Comparison of ENCODE assay signal across 10 mouse cellular contexts in the genomic region with DNA sequence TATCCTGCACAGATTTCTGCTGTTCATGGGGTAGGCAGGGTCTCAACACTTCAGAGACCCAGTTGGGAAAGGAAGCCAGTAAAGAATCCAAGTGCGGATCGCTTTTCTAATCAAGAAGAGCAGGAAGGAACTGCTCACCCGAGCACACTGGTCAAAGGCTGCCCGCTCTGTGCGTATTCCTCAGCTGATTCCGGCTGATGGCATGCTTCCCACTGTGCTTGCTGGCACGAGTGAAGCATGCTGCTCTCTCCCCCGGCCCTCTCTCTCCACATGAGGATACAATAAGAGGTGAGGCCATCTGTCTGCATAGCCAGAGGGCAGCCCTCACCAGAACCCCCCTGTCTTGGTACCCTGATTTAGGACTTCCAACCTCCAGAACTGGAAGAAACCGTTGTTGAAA. TPM values are rescaled to one million over a fixed set of nuclear protein-coding genes. Genes with fewer than 3 reads are reported as not detected.
DNase-seq lines count a peak whose midpoint lies in the region; ATAC-seq and TF ChIP-seq lines count a peak whose summit lies in the region.
"Had no signal": no experiment of that assay in that cellular context is flagged by ENCODE, and none has a peak within 500 bp of the region (broad histone marks: within the 10 kb centered on the region; RNA-seq: fewer than 3 reads in every experiment).

No protein-coding gene starts in this region.

- no peaks in the 10 kb centered on the region for H3K9me3 ChIP-seq in heart, postnatal 0 days (replicated peaks; ENCODE audit: control insufficient read depth, low read length)
- H3K9me3 ChIP-seq in heart, embryonic 11.5 days (replicated peaks; ENCODE audit: control insufficient read depth, low read length): no peaks in the 10 kb centered on the region
- H3K9me3 ChIP-seq in hindbrain, embryonic 14.5 days (ENCODE audit: control insufficient read depth, low read length): no peaks in the 10 kb centered on the region

- no peak overlapping the region for H3K4me2 ChIP-seq in heart, postnatal 0 days (ENCODE audit: low read depth, low read length)
- no peak overlapping the region for H3K4me2 ChIP-seq in heart, embryonic 11.5 days
- peak overlapping the region; percentile 58 for H3K4me2 ChIP-seq in hindbrain, embryonic 14.5 days (replicated peaks)

- H3K27me3 ChIP-seq in heart, postnatal 0 days (ENCODE audit: control insufficient read depth, insufficient read depth, low read length): no peaks in the 10 kb centered on the region
- H3K27me3 ChIP-seq in heart, embryonic 11.5 days (ENCODE audit: control insufficient read depth, insufficient read depth, low read length): 0 out of 2 replicates have a peak, but pooled peaks cover 3% of the 10 kb centered on the region
- no peaks in the 10 kb centered on the region for H3K27me3 ChIP-seq in hindbrain, embryonic 14.5 days (ENCODE audit: control insufficient read depth, insufficient read depth, low read length)

- TF ChIP-seq CTCF in heart, postnatal 0 days (IDR thresholded peaks at IDR 0.05; ENCODE audit: low read depth): no peak
- no peak for TF ChIP-seq CTCF in olfactory bulb, adult 2 months (IDR thresholded peaks at IDR 0.05; ENCODE audit: insufficient read depth, low read depth, low read length)

- no peak for TF ChIP-seq EP300 in heart, postnatal 0 days (IDR thresholded peaks at IDR 0.05; ENCODE audit: low read depth)

- ATAC-seq in heart, postnatal 0 days (ENCODE audit: insufficient read depth, low read depth): peak; percentile 33; the same call in 1 of the 2 replicates
- ATAC-seq in heart, embryonic 11.5 days (replicated peaks; ENCODE audit: insufficient number of reproducible peaks, low FRiP score, low TSS enrichment): no peak
- peak; percentile 29; the same call in 1 of the 2 replicates for ATAC-seq in hindbrain, embryonic 14.5 days (ENCODE audit: low FRiP score)

- whole genome bisulfite sequencing in heart, postnatal 0 days: 49% methylated on average over 9 of the region's 9 CpGs
- WGBS in heart, embryonic 11.5 days (ENCODE audit: insufficient replicate concordance): 67% methylated on average over 9 of the region's 9 CpGs
- WGBS in hindbrain, embryonic 14.5 days: 28% methylated on average over 9 of the region's 9 CpGs
- 18% methylated on average over 9 of the region's 9 CpGs for WGBS in olfactory bulb, adult 2 months

- H3K4me1 ChIP-seq in heart, postnatal 0 days (ENCODE audit: control insufficient read depth, insufficient read depth): peaks cover 6% of the 10 kb centered on the region; the same call in 1 of the 2 replicates
- H3K4me1 ChIP-seq in heart, embryonic 11.5 days (ENCODE audit: control insufficient read depth, insufficient read depth, low read length): no peaks in the 10 kb centered on the region
- H3K4me1 ChIP-seq in hindbrain, embryonic 14.5 days (replicated peaks; ENCODE audit: control insufficient read depth, insufficient read depth, low read length): peaks cover 68% of the 10 kb centered on the region
- H3K4me1 ChIP-seq in olfactory bulb, adult 2 months (ENCODE audit: control insufficient read depth, insufficient read depth, low read length): peaks cover 38% of the 10 kb centered on the region

- H3K27ac ChIP-seq in heart, postnatal 0 days (ENCODE audit: low read depth): no peak overlapping the region
- H3K27ac ChIP-seq in heart, embryonic 11.5 days (ENCODE audit: low read depth, low read length): no peak overlapping the region
- peak overlapping the region; percentile 33; the same call in 1 of the 2 replicates for H3K27ac ChIP-seq in hindbrain, embryonic 14.5 days
- peak overlapping the region; percentile 67 for H3K27ac ChIP-seq in olfactory bulb, adult 2 months (ENCODE audit: insufficient read depth, low read depth, low read length)

- DNase-seq in heart, postnatal 0 days (ENCODE audit: low spot score): no peak
- DNase-seq in right cerebral cortex, postnatal 10 days (ENCODE audit: low spot score in 2 of 2): peak; percentile 63 to 70
- no peak for DNase-seq in right cerebral cortex, postnatal 14 days
- DNase-seq in hindbrain, embryonic 14.5 days (ENCODE audit: low spot score): no peak
- DNase-seq in right cerebral cortex, adult 18-20 months: no peak
- no peak for DNase-seq in ovary, postnatal 36 days (ENCODE audit: low spot score)
- DNase-seq: adrenal gland, adult 8-10 months; liver had no signal

- TF ChIP-seq POLR2A in olfactory bulb, adult 2 months (IDR thresholded peaks at IDR 0.05; ENCODE audit: insufficient read depth, low read depth, low read length): no peak

- H3K4me3 ChIP-seq in heart, postnatal 0 days (ENCODE audit: low read depth, low read length): no peak overlapping the region
- no peak overlapping the region for H3K4me3 ChIP-seq in heart, embryonic 11.5 days (ENCODE audit: low read depth, low read length)
- 0 out of 2 replicates have a peak overlapping the region, but pooled peaks have one; percentile 3 for H3K4me3 ChIP-seq in hindbrain, embryonic 14.5 days (replicated peaks; ENCODE audit: low read length)
- 0 out of 2 replicates have a peak overlapping the region, but pooled peaks have one; percentile 9 for H3K4me3 ChIP-seq in olfactory bulb, adult 2 months (ENCODE audit: insufficient read depth, low read depth, low read length)

- H3K9ac ChIP-seq in heart, postnatal 0 days (replicated peaks; ENCODE audit: low read depth, low read length): no peak overlapping the region
- H3K9ac ChIP-seq in heart, embryonic 11.5 days (ENCODE audit: low read depth, low read length): no peak overlapping the region
- H3K9ac ChIP-seq in hindbrain, embryonic 14.5 days: peak overlapping the region; percentile 40

- H3K36me3 ChIP-seq in heart, postnatal 0 days (replicated peaks; ENCODE audit: control insufficient read depth, insufficient read depth, low read length): no peaks in the 10 kb centered on the region
- H3K36me3 ChIP-seq in heart, embryonic 11.5 days (ENCODE audit: control insufficient read depth, insufficient read depth, low read length): no peaks in the 10 kb centered on the region
- no peaks in the 10 kb centered on the region for H3K36me3 ChIP-seq in hindbrain, embryonic 14.5 days (replicated peaks; ENCODE audit: control insufficient read depth, insufficient read depth)

RNA-seq across cellular contexts. Expression of gene Gm6525, which starts 41.3 kb away (rescaled TPM):
- 0.38 TPM in 1 of 2 replicates, not detected in the other for total RNA-seq in heart, postnatal 0 days (2014; rRNA removed; ENCODE audit: low replicate concordance)
- polyA plus RNA-seq in heart, postnatal 0 days (2015; fragmentation: Nextera tagmentation; extraction: Ambion mirVana): 0.11 and 0.22 TPM in 2 replicates
- 0.30 TPM in 1 of 2 replicates, not detected in the other for polyA plus RNA-seq in heart, embryonic 11.5 days (2014; fragmentation: Nextera tagmentation; extraction: Ambion mirVana)
- polyA plus RNA-seq in hindbrain, embryonic 14.5 days (2014; fragmentation: Nextera tagmentation; extraction: Ambion mirVana): 0.74 and 2.7 TPM in 2 replicates
- not detected in 2 replicates for polyA plus RNA-seq in olfactory bulb, adult 2 months (2012; ENCODE audit: insufficient read depth, insufficient read length, low replicate concordance, missing spikeins)
- total RNA-seq: adrenal gland, adult 8-10 months had no signal

RNA-seq across cellular contexts. Expression of gene Mnd1, which starts 59.7 kb away (rescaled TPM):
- not detected in 2 replicates for total RNA-seq in heart, postnatal 0 days (2014; rRNA removed; ENCODE audit: low replicate concordance)
- polyA plus RNA-seq in heart, postnatal 0 days (2015; fragmentation: Nextera tagmentation; extraction: Ambion mirVana): 6.6 and 7.5 TPM in 2 replicates
- polyA plus RNA-seq in heart, embryonic 11.5 days (2014; fragmentation: Nextera tagmentation; extraction: Ambion mirVana): 9.4 and 12.0 TPM in 2 replicates
- polyA plus RNA-seq in hindbrain, embryonic 14.5 days (2014; fragmentation: Nextera tagmentation; extraction: Ambion mirVana): 1.7 and 1.9 TPM in 2 replicates
- polyA plus RNA-seq in olfactory bulb, adult 2 months (2012; ENCODE audit: insufficient read depth, insufficient read length, low replicate concordance, missing spikeins): not detected in 2 replicates

Comparison
In these comparisons a context has a peak if more than half of its experiments do, and no peak if none do; other contexts are left out.
1. DNase-seq: peak in right cerebral cortex, postnatal 10 days (2 of 2); none in heart, postnatal 0 days (single experiment), right cerebral cortex, postnatal 14 days (single experiment), hindbrain, embryonic 14.5 days (single experiment), right cerebral cortex, adult 18-20 months (single experiment) and ovary, postnatal 36 days (single experiment).
2. H3K27ac ChIP-seq: peak in hindbrain, embryonic 14.5 days (single experiment) and olfactory bulb, adult 2 months (single experiment); none in heart, postnatal 0 days (single experiment) and heart, embryonic 11.5 days (single experiment).
3. H3K4me3 ChIP-seq: peak in hindbrain, embryonic 14.5 days (single experiment) and olfactory bulb, adult 2 months (single experiment); none in heart, postnatal 0 days (single experiment) and heart, embryonic 11.5 days (single experiment).